Mouse (Mus musculus) naive thymus-derived CD4-positive, alpha-beta T cell, adult 2 months (primary cell): ENCODE results near the gene Ugt2b1.
"Not testable (repeated sequence)": the region's sequence is repeated elsewhere in the genome, so short reads cannot be mapped to it uniquely, and the experiment has no call there.

Experiments
- DNase-seq: peaks from one replicate; pipeline ENCODE4 v3.0.0-alpha.2; 2011; ENCODE audit warnings: low read depth

Ugt2b1 gene

GRCm38 (mm10) chr5:86926426-86926825, at the start of gene Ugt2b1:
TSS of gene Ugt2b1 (minus strand) at chr5:86926530.
- DNase-seq = no peak

- not testable (repeated sequence) for DNase-seq
These were observed 40.9 kb upstream of the Ugt2b1 start for GRCm38 (mm10) chr5:86967271-86967670.

- DNase-seq = not testable (repeated sequence)
These were observed 36.5 kb upstream of the Ugt2b1 start for GRCm38 (mm10) chr5:86962849-86963248.

- no peak for DNase-seq
These were observed 35.4 kb upstream of the Ugt2b1 start for GRCm38 (mm10) chr5:86961587-86962358.

- no peak for DNase-seq
These were observed 34.2 kb upstream of the Ugt2b1 start for GRCm38 (mm10) chr5:86960504-86960903.

GRCm38 (mm10) chr5:86942111-86942510, 15.8 kb upstream of the Ugt2b1 start:
- no peak for DNase-seq

- DNase-seq = no peak
These were observed 5.6 kb downstream of the Ugt2b1 start for GRCm38 (mm10) chr5:86920661-86921233.

- no peak for DNase-seq
These were observed 14.8 kb downstream of the Ugt2b1 start for GRCm38 (mm10) chr5:86911357-86912099.

- DNase-seq = no peak
These were observed 15.6 kb downstream of the Ugt2b1 start for GRCm38 (mm10) chr5:86910770-86911169.

GRCm38 (mm10) chr5:86906758-86907157, 19.6 kb downstream of the Ugt2b1 start, which contains the start of gene Ugt2b34:
TSS of gene Ugt2b34 (minus strand) at chr5:86906937.
- DNase-seq = no peak

- no peak for DNase-seq
These were observed 36.4 kb downstream of the Ugt2b1 start for GRCm38 (mm10) chr5:86889933-86890332.

GRCm38 (mm10) chr5:86888420-86888819, 37.9 kb downstream of the Ugt2b1 start:
- no peak for DNase-seq

- DNase-seq = no peak
These were observed 39.2 kb downstream of the Ugt2b1 start for GRCm38 (mm10) chr5:86887081-86887480.

GRCm38 (mm10) chr5:86886620-86887019, 39.7 kb downstream of the Ugt2b1 start:
- no peak for DNase-seq

GRCm38 (mm10) chr5:86871877-86872276, 54.5 kb downstream of the Ugt2b1 start:
- DNase-seq = no peak
